Mouse (Mus musculus) urinary bladder, postnatal 25 days (tissue): ENCODE results near the gene Mgrn1.

Experiments
- DNase-seq: peaks from one replicate; pipeline ENCODE4 v3.0.0; 2022; ENCODE audit warnings: low spot score

Mgrn1 gene

GRCm38 (mm10) chr16:4909745-4910144 lies 23.7 kb downstream of the Mgrn1 start:
- no peak for DNase-seq

GRCm38 (mm10) chr16:4910758-4911157 lies 24.7 kb downstream of the Mgrn1 start:
- no peak for DNase-seq

GRCm38 (mm10) chr16:4912074-4912648 lies 26.1 kb downstream of the Mgrn1 start:
- no peak for DNase-seq

- no peak for DNase-seq
Observed at GRCm38 (mm10) chr16:4912907-4913782, 27.1 kb downstream of the Mgrn1 start.

- DNase-seq, result peak; percentile 82
Observed at GRCm38 (mm10) chr16:4913783-4914735, 28.0 kb downstream of the Mgrn1 start.

GRCm38 (mm10) chr16:4915931-4916330 lies 29.9 kb downstream of the Mgrn1 start:
- DNase-seq, result no peak

GRCm38 (mm10) chr16:4916608-4917007 lies 30.6 kb downstream of the Mgrn1 start:
- no peak for DNase-seq

GRCm38 (mm10) chr16:4920556-4920955 lies 34.5 kb downstream of the Mgrn1 start:
- no peak for DNase-seq

GRCm38 (mm10) chr16:4922481-4922880 lies 36.4 kb downstream of the Mgrn1 start:
- no peak for DNase-seq

- no peak for DNase-seq
Observed at GRCm38 (mm10) chr16:4923996-4924395, 37.9 kb downstream of the Mgrn1 start.

- no peak for DNase-seq
Observed at GRCm38 (mm10) chr16:4927967-4928366, 41.9 kb downstream of the Mgrn1 start.

- no peak for DNase-seq
Observed at GRCm38 (mm10) chr16:4928474-4928873, 42.4 kb downstream of the Mgrn1 start.

GRCm38 (mm10) chr16:4932429-4932828 lies 46.4 kb downstream of the Mgrn1 start:
- DNase-seq, result no peak

- DNase-seq, result no peak
Observed at GRCm38 (mm10) chr16:4935430-4935829, 49.4 kb downstream of the Mgrn1 start.

GRCm38 (mm10) chr16:4935931-4936703 lies 50.1 kb downstream of the Mgrn1 start:
- DNase-seq, result no peak

- no peak for DNase-seq
Observed at GRCm38 (mm10) chr16:4937351-4938190, 51.5 kb downstream of the Mgrn1 start.

- DNase-seq, result no peak
Observed at GRCm38 (mm10) chr16:4938461-4938860, 52.4 kb downstream of the Mgrn1 start, which contains the start of gene Nudt16l1. Gene Nudt16l1 (plus strand): TSS chr16:4938761.

GRCm38 (mm10) chr16:4938989-4939388 lies 52.9 kb downstream of the Mgrn1 start:
- peak; percentile 95 for DNase-seq

GRCm38 (mm10) chr16:4939412-4939811 lies 53.4 kb downstream of the Mgrn1 start:
- no peak for DNase-seq

GRCm38 (mm10) chr16:4940311-4940850 lies 54.3 kb downstream of the Mgrn1 start:
- no peak for DNase-seq
